Mouse (Mus musculus) CH12.LX (cell line): Measurements from ENCODE around the gene Lrig2.

Source experiments
- CHD2 ChIP-seq: IDR thresholded peaks from 2 replicates; pipeline ENCODE4 v1.6.1; 2011; ENCODE audit warnings: low read length, improper control_type of control experiment
- CTCF ChIP-seq, 2 experiments: IDR thresholded peaks in 1 of 2; conservative IDR thresholded peaks in 1 of 2; 2 replicates each; pipeline ENCODE4 v1.5.1; 2011 to 2012; ENCODE audit warnings: low read depth in 2 of 2, low read length in 2 of 2, improper control_type of control experiment in 1 of 2, inconsistent platforms in 1 of 2, mild to moderate bottlenecking in 1 of 2, moderate library complexity in 1 of 2
- E2F4 ChIP-seq: IDR thresholded peaks from 2 replicates; pipeline ENCODE4 v1.6.1; 2011; ENCODE audit warnings: low read depth, low read length, improper control_type of control experiment; ENCODE audit not compliant: insufficient replicate concordance
- ELF1 ChIP-seq: IDR thresholded peaks from 2 replicates; pipeline ENCODE4 v1.6.1; 2014; ENCODE audit warnings: low read depth, mild to moderate bottlenecking, inconsistent platforms, low read length, improper control_type of control experiment
- GABPA ChIP-seq: IDR thresholded peaks from 2 replicates; pipeline ENCODE4 v1.6.1; 2012; ENCODE audit warnings: low read depth, low read length, improper control_type of control experiment, inconsistent platforms; ENCODE audit not compliant: insufficient replicate concordance
- MAX ChIP-seq: IDR thresholded peaks from 2 replicates; pipeline ENCODE4 v1.6.1; 2011; ENCODE audit warnings: low read length, improper control_type of control experiment
- MXI1 ChIP-seq: IDR thresholded peaks from 2 replicates; pipeline ENCODE4 v1.6.1; 2011; ENCODE audit warnings: mild to moderate bottlenecking, low read depth, low read length, improper control_type of control experiment
- NELFE ChIP-seq: IDR thresholded peaks from 2 replicates; pipeline ENCODE4 v1.6.1; 2011; ENCODE audit warnings: low read depth, low read length, improper control_type of control experiment
- POLR2A ChIP-seq: IDR thresholded peaks from 2 replicates; pipeline ENCODE4 v1.6.1; 2011; ENCODE audit warnings: low read depth, mild to moderate bottlenecking, improper control_type of control experiment, low read length
- RAD21 ChIP-seq: IDR thresholded peaks from 2 replicates; pipeline ENCODE4 v1.6.1; 2011; ENCODE audit warnings: low read depth, mild to moderate bottlenecking, low read length, improper control_type of control experiment, moderate library complexity
- UBTF ChIP-seq: IDR thresholded peaks from 2 replicates; pipeline ENCODE4 v1.6.1; 2012; ENCODE audit warnings: low read depth, mild to moderate bottlenecking, inconsistent platforms, low read length, improper control_type of control experiment, moderate library complexity
- ZC3H11A ChIP-seq: IDR thresholded peaks from 2 replicates; pipeline ENCODE4 v1.6.1; 2012; ENCODE audit warnings: low read depth, mild to moderate bottlenecking, inconsistent platforms, low read length, improper control_type of control experiment

DNA sequence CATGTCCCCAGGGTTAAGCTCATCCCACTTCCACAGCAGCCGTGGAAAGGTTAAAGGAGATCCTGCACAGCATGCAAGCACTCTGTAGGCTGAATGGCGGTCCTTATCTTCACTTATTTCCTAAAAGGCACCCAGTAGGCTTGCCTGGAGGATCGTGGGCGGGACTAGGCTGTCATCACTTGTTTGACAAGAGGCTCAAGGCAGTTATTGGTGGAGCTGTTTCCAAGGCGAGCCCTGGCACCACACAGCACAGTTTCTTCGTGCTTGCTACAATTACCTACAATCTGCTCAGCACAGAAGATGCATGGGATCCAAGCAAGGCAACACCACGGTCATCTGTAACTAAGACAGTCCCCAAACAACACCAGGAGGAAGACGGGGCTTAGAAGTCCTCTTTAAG, 137.8 kb downstream of the Lrig2 start:
- TF ChIP-seq ELF1: no peak
- no peak for TF ChIP-seq NELFE
- no peak for TF ChIP-seq MXI1
- no peak for TF ChIP-seq UBTF
- no peak for TF ChIP-seq CHD2
- no peak for TF ChIP-seq ZC3H11A
- TF ChIP-seq MAX: no peak
- TF ChIP-seq RAD21: no peak
- no peak for TF ChIP-seq POLR2A
- TF ChIP-seq CTCF (conservative IDR thresholded peaks at IDR 0.05 in 1 of 2, IDR thresholded peaks at IDR 0.05 in 1 of 2; ENCODE audit: low read depth in 2 of 2, low read length in 2 of 2): no peak
- no peak for TF ChIP-seq E2F4
- no peak for TF ChIP-seq GABPA
